Mouse (Mus musculus): ENCODE results near the gene Ddx54. TPM values are rescaled to one million over a fixed set of nuclear protein-coding genes. Genes with fewer than 3 reads are reported as not detected.
A peak's percentile ranks its signal among the peaks of the same experiment; 100 is the strongest.

The Ddx54 gene
- total and polyA plus RNA-seq, 2 experiments from 2014 or later: 32.6 to 36.2 TPM

GRCm38 (mm10) chr5:120590356-120591010 is 22.1 kb upstream of the Ddx54 start:
- Histone ChIP-seq H3K4me3 (ENCODE audit: low read depth, low read length) (no peak overlapping the region), H3K27ac (ENCODE audit: low read depth, low read length) (no peak overlapping the region), H3K9ac (replicated peaks; ENCODE audit: low read length, poor library complexity, severe bottlenecking) (no peak overlapping the region), H3K4me2 (ENCODE audit: low read depth, low read length, poor library complexity, severe bottlenecking) (no peak overlapping the region), H3K9me3 (ENCODE audit: low read length) (no peaks in the 10 kb centered on the region), H3K27me3 (ENCODE audit: insufficient read depth, low read length) (no peaks in the 10 kb centered on the region), H3K36me3 (ENCODE audit: insufficient read depth, low read length) (no peaks in the 10 kb centered on the region), H3K4me1 (ENCODE audit: insufficient read depth, low read length) (no peaks in the 10 kb centered on the region)
- peak; percentile 64 for TF ChIP-seq CTCF (IDR thresholded peaks at IDR 0.05)
- 78% methylated on average over 16 of the region's 16 CpGs for WGBS
- ATAC-seq (ENCODE audit: low FRiP score): no peak
- no peak for DNase-seq (ENCODE audit: low spot score)

- no peaks in the 10 kb centered on the region for H3K36me3 ChIP-seq (ENCODE audit: insufficient read depth, low read length)
- H3K4me1 ChIP-seq (ENCODE audit: insufficient read depth, low read length): no peaks in the 10 kb centered on the region
- TF ChIP-seq CTCF (IDR thresholded peaks at IDR 0.05): peak; percentile 66
- DNase-seq (ENCODE audit: low spot score) (no peak), ATAC-seq (ENCODE audit: low FRiP score) (no peak)
- no peak overlapping the region for H3K4me2 ChIP-seq (ENCODE audit: low read depth, low read length, poor library complexity, severe bottlenecking)
- H3K9me3 ChIP-seq (ENCODE audit: low read length): no peaks in the 10 kb centered on the region
- H3K27ac ChIP-seq (ENCODE audit: low read depth, low read length): no peak overlapping the region
- no peaks in the 10 kb centered on the region for H3K27me3 ChIP-seq (ENCODE audit: insufficient read depth, low read length)
- no peak overlapping the region for H3K4me3 ChIP-seq (ENCODE audit: low read depth, low read length)
- H3K9ac ChIP-seq (replicated peaks; ENCODE audit: low read length, poor library complexity, severe bottlenecking): no peak overlapping the region
- WGBS: 75% methylated on average over 7 of the region's 7 CpGs
Measured at GRCm38 (mm10) chr5:120592141-120592540, 20.4 kb upstream of the Ddx54 start.

- Histone ChIP-seq H3K4me1 (ENCODE audit: insufficient read depth, low read length) (no peaks in the 10 kb centered on the region), H3K9ac (replicated peaks; ENCODE audit: low read length, poor library complexity, severe bottlenecking) (no peak overlapping the region), H3K27ac (ENCODE audit: low read depth, low read length) (no peak overlapping the region), H3K27me3 (ENCODE audit: insufficient read depth, low read length) (no peaks in the 10 kb centered on the region), H3K4me2 (ENCODE audit: low read depth, low read length, poor library complexity, severe bottlenecking) (no peak overlapping the region), H3K4me3 (ENCODE audit: low read depth, low read length) (no peak overlapping the region), H3K36me3 (ENCODE audit: insufficient read depth, low read length) (no peaks in the 10 kb centered on the region), H3K9me3 (ENCODE audit: low read length) (no peaks in the 10 kb centered on the region)
- TF ChIP-seq CTCF (IDR thresholded peaks at IDR 0.05): no peak
- DNase-seq (ENCODE audit: low spot score) (no peak), ATAC-seq (ENCODE audit: low FRiP score) (no peak)
- WGBS: 87% methylated on average over 6 of the region's 6 CpGs
Measured at GRCm38 (mm10) chr5:120594485-120594884, 18.1 kb upstream of the Ddx54 start.

- DNase-seq (ENCODE audit: low spot score): no peak
- H3K36me3 ChIP-seq (ENCODE audit: insufficient read depth, low read length): no peaks in the 10 kb centered on the region
- no peak overlapping the region for H3K27ac ChIP-seq (ENCODE audit: low read depth, low read length)
- no peaks in the 10 kb centered on the region for H3K27me3 ChIP-seq (ENCODE audit: insufficient read depth, low read length)
- no peaks in the 10 kb centered on the region for H3K4me1 ChIP-seq (ENCODE audit: insufficient read depth, low read length)
- no peak for TF ChIP-seq CTCF (IDR thresholded peaks at IDR 0.05)
- H3K9ac ChIP-seq (replicated peaks; ENCODE audit: low read length, poor library complexity, severe bottlenecking): no peak overlapping the region
- no peak for ATAC-seq (ENCODE audit: low FRiP score)
- H3K4me3 ChIP-seq (ENCODE audit: low read depth, low read length): no peak overlapping the region
- no peaks in the 10 kb centered on the region for H3K9me3 ChIP-seq (ENCODE audit: low read length)
- H3K4me2 ChIP-seq (ENCODE audit: low read depth, low read length, poor library complexity, severe bottlenecking): no peak overlapping the region
- WGBS: 93% methylated on average over 6 of the region's 6 CpGs
Measured at GRCm38 (mm10) chr5:120599625-120600024, 12.9 kb upstream of the Ddx54 start.

- no peaks in the 10 kb centered on the region for H3K27me3 ChIP-seq (ENCODE audit: insufficient read depth, low read length)
- no peak for DNase-seq (ENCODE audit: low spot score)
- H3K9me3 ChIP-seq (ENCODE audit: low read length): no peaks in the 10 kb centered on the region
- H3K4me2 ChIP-seq (ENCODE audit: low read depth, low read length, poor library complexity, severe bottlenecking): no peak overlapping the region
- WGBS: 61% methylated on average over 11 of the region's 11 CpGs
- no peaks in the 10 kb centered on the region for H3K4me1 ChIP-seq (ENCODE audit: insufficient read depth, low read length)
- TF ChIP-seq CTCF (IDR thresholded peaks at IDR 0.05): peak; percentile 64
- no peak for ATAC-seq (ENCODE audit: low FRiP score)
- H3K36me3 ChIP-seq (ENCODE audit: insufficient read depth, low read length): no peaks in the 10 kb centered on the region
- H3K4me3 ChIP-seq (ENCODE audit: low read depth, low read length): no peak overlapping the region
- H3K9ac ChIP-seq (replicated peaks; ENCODE audit: low read length, poor library complexity, severe bottlenecking): no peak overlapping the region
- H3K27ac ChIP-seq (ENCODE audit: low read depth, low read length): no peak overlapping the region
Measured at GRCm38 (mm10) chr5:120600946-120601668, 11.4 kb upstream of the Ddx54 start.

GRCm38 (mm10) chr5:120602210-120602609 is 10.3 kb upstream of the Ddx54 start:
- Histone ChIP-seq H3K27ac (ENCODE audit: low read depth, low read length) (no peak overlapping the region), H3K4me2 (ENCODE audit: low read depth, low read length, poor library complexity, severe bottlenecking) (no peak overlapping the region), H3K36me3 (ENCODE audit: insufficient read depth, low read length) (no peaks in the 10 kb centered on the region), H3K9ac (replicated peaks; ENCODE audit: low read length, poor library complexity, severe bottlenecking) (no peak overlapping the region), H3K27me3 (ENCODE audit: insufficient read depth, low read length) (no peaks in the 10 kb centered on the region), H3K4me3 (ENCODE audit: low read depth, low read length) (no peak overlapping the region), H3K4me1 (ENCODE audit: insufficient read depth, low read length) (no peaks in the 10 kb centered on the region), H3K9me3 (ENCODE audit: low read length) (no peaks in the 10 kb centered on the region)
- 95% methylated on average over 12 of the region's 12 CpGs for WGBS
- TF ChIP-seq CTCF (IDR thresholded peaks at IDR 0.05): no peak
- no peak for ATAC-seq (ENCODE audit: low FRiP score)
- no peak for DNase-seq (ENCODE audit: low spot score)
